Mouse (Mus musculus) neutrophil, adult 5-6 weeks (primary cell): Measurements from ENCODE around the gene Vsir. TPM values are rescaled to one million over a fixed set of nuclear protein-coding genes. Genes with fewer than 3 reads are reported as not detected.

Experiments
- ATAC-seq: fragments of 151-379, 151-347 bp; 2 replicates; pipeline ENCODE4 v1.8.0; 2017; ENCODE audit warnings: mild to moderate bottlenecking, moderate TSS enrichment; ENCODE audit not compliant: insufficient number of reproducible peaks, poor library complexity, low FRiP score, severe bottlenecking; ENCODE audit errors: extremely low read depth
- total RNA-seq: library from RNA; stranded (forward); fragments of 200-1000 nt; gene quantifications from 2 replicates; pipeline ENCODE4 v1.2.3, GENCODE M21; 2017

Gene Vsir
- total RNA-seq, 1 experiment from 2014 or later: 440 TPM

- ATAC-seq: no peak
Measured at GRCm38 (mm10) chr10:60373937-60374578, 27.4 kb downstream of the Vsir start.

- no peak for ATAC-seq
Measured at GRCm38 (mm10) chr10:60376704-60377103, 30.1 kb downstream of the Vsir start.

- ATAC-seq: no peak
Measured at GRCm38 (mm10) chr10:60379419-60379957, 32.8 kb downstream of the Vsir start.

GRCm38 (mm10) chr10:60380229-60380628, 33.6 kb downstream of the Vsir start:
- ATAC-seq: no peak

- ATAC-seq: peak; percentile 17; the same call in 1 of the 2 replicates
Measured at GRCm38 (mm10) chr10:60381142-60381925, 34.7 kb downstream of the Vsir start.

- ATAC-seq: peak; percentile 39
Measured at GRCm38 (mm10) chr10:60388332-60388731, 41.7 kb downstream of the Vsir start.

GRCm38 (mm10) chr10:60389447-60389865, 42.8 kb downstream of the Vsir start:
- peak; percentile 64 for ATAC-seq

- ATAC-seq: no peak
Measured at GRCm38 (mm10) chr10:60390177-60390903, 43.7 kb downstream of the Vsir start.

GRCm38 (mm10) chr10:60390904-60391420, 44.3 kb downstream of the Vsir start:
- ATAC-seq: peak; percentile 46

- no peak for ATAC-seq
Measured at GRCm38 (mm10) chr10:60391661-60392060, 45.0 kb downstream of the Vsir start.

- ATAC-seq: no peak
Measured at GRCm38 (mm10) chr10:60394936-60395335, 48.3 kb downstream of the Vsir start.

- 0 out of 2 replicates have a peak, but pooled peaks have one; percentile 14 for ATAC-seq
Measured at GRCm38 (mm10) chr10:60395605-60396004, 49.0 kb downstream of the Vsir start.

GRCm38 (mm10) chr10:60398051-60398814, 51.6 kb downstream of the Vsir start:
- ATAC-seq: no peak

GRCm38 (mm10) chr10:60399449-60399848, 52.8 kb downstream of the Vsir start, which contains the start of gene Gm17455:
TSS of gene Gm17455 (plus strand) at chr10:60399726.
- no peak for ATAC-seq

GRCm38 (mm10) chr10:60400507-60401295, 54.0 kb downstream of the Vsir start:
- ATAC-seq: no peak

GRCm38 (mm10) chr10:60405460-60406177, 59.0 kb downstream of the Vsir start:
- ATAC-seq: no peak

GRCm38 (mm10) chr10:60407831-60408230, 61.2 kb downstream of the Vsir start:
- peak; percentile 62 for ATAC-seq
